Comparison of ENCODE assay signal across 9 mouse cellular contexts in the genomic region with DNA sequence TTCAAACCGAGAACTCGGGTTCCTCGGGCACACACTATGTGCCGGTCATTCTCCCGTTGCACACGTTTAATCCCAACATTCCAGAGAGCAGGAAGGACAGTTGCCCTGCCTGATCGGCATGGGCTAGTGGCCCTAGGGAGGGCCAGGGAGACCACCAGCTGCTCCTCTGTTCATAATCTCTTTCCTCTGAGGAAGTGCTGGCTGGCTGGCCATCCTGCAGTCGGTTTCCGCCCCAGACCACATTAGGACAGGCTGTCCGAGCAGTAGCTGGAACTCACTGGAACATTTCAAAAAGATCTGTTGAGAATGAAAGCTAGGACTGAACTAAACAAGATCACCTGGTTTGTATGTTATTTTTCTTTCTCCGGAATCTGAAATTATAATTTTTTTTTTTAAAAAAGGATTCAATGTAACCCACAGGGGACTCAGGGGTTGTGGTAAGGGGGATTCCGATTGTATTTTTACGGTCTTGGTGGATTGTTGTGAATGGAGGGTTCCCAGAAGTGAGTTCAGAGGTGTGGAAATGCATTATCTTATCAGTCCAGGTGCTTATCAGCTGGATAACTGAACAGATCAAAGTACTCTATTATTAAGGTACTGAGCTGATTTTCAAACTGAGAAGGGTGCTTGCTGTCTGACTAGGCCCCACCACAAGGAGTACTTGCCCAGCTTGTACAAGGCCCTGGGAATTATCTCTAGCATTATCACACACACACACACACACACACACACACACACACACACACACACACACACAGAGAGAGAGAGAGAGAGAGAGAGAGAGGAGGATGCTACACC.
A peak's percentile ranks its signal among the peaks of the same experiment; 100 is the strongest.
DNase-seq lines count a peak whose midpoint lies in the region; ATAC-seq and TF ChIP-seq lines count a peak whose summit lies in the region.
"Had no signal": no experiment of that assay in that cellular context is flagged by ENCODE, and none has a peak within 500 bp of the region (broad histone marks: within the 10 kb centered on the region; RNA-seq: fewer than 3 reads in every experiment).

No protein-coding gene starts in this region.

- no peak; the same call in 1 of the 2 replicates for ATAC-seq in intestine, postnatal 0 days
- no peak for ATAC-seq in lung, embryonic 15.5 days (ENCODE audit: borderline replicate concordance, extremely low read depth, low FRiP score, low TSS enrichment)
- no peak for ATAC-seq in megakaryocyte-erythroid progenitor cell, adult 5-6 weeks (replicated peaks; ENCODE audit: low FRiP score, low TSS enrichment, poor library complexity, severe bottlenecking)

- H3K4me2 ChIP-seq in intestine, postnatal 0 days (replicated peaks; ENCODE audit: low read depth), result peak overlapping the region; percentile 60
- H3K4me2 ChIP-seq in lung, embryonic 15.5 days, result peak overlapping the region; percentile 58; the same call in 1 of the 2 replicates

- no peak overlapping the region for H3K9ac ChIP-seq in intestine, postnatal 0 days (ENCODE audit: low read depth, low read length)
- H3K9ac ChIP-seq in lung, embryonic 15.5 days, result no peak overlapping the region
- H3K9ac ChIP-seq: liver, embryonic 15.5 days; neural tube, embryonic 15.5 days had no signal

- no peaks in the 10 kb centered on the region for H3K36me3 ChIP-seq in intestine, postnatal 0 days (ENCODE audit: control insufficient read depth, insufficient read depth)
- H3K36me3 ChIP-seq in lung, embryonic 15.5 days, result no peaks in the 10 kb centered on the region
- H3K36me3 ChIP-seq: liver, embryonic 15.5 days; neural tube, embryonic 15.5 days had no signal

- TF ChIP-seq CTCF in cortical plate, adult 2 months (IDR thresholded peaks at IDR 0.05; ENCODE audit: extremely low read depth, insufficient read depth, low read length), result no peak
- no peak for TF ChIP-seq CTCF in intestine, postnatal 0 days (IDR thresholded peaks at IDR 0.05; ENCODE audit: low read depth)

- DNase-seq in 416B (ENCODE audit: low read depth), result peak; percentile 94
- DNase-seq in c-Kit-positive CD71-positive TER-119-positive erythroid progenitor cells, embryonic 14.5 days (ENCODE audit: low spot score), result no peak
- DNase-seq in ovary, postnatal 10 days (ENCODE audit: low spot score), result no peak

- no peaks in the 10 kb centered on the region for H3K27me3 ChIP-seq in intestine, postnatal 0 days (replicated peaks; ENCODE audit: control insufficient read depth, insufficient read depth, low read length)
- H3K27me3 ChIP-seq in lung, embryonic 15.5 days, result no peaks in the 10 kb centered on the region

- no peak overlapping the region for H3K4me3 ChIP-seq in cortical plate, adult 2 months (ENCODE audit: insufficient read depth, low read length)
- no peak overlapping the region for H3K4me3 ChIP-seq in intestine, postnatal 0 days (ENCODE audit: low read depth, low read length)
- no peak overlapping the region for H3K4me3 ChIP-seq in lung, embryonic 15.5 days
- H3K4me3 ChIP-seq: liver, embryonic 15.5 days; neural tube, embryonic 15.5 days had no signal

- 44% methylated on average over 13 of the region's 13 CpGs for WGBS in intestine, postnatal 0 days
- 48% methylated on average over 13 of the region's 13 CpGs for whole genome bisulfite sequencing in lung, embryonic 15.5 days

- peak overlapping the region; percentile 82 for H3K27ac ChIP-seq in cortical plate, adult 2 months (ENCODE audit: insufficient read depth, low read length)
- H3K27ac ChIP-seq in intestine, postnatal 0 days (ENCODE audit: low read depth, low read length), result peak overlapping the region; percentile 54; the same call in 1 of the 2 replicates
- peak overlapping the region; percentile 94 for H3K27ac ChIP-seq in lung, embryonic 15.5 days
- H3K27ac ChIP-seq: liver, embryonic 15.5 days; neural tube, embryonic 15.5 days had no signal

- no peaks in the 10 kb centered on the region for H3K4me1 ChIP-seq in cortical plate, adult 2 months (ENCODE audit: control insufficient read depth, insufficient read depth, low read length)
- peaks cover 8% of the 10 kb centered on the region; the same call in 1 of the 2 replicates for H3K4me1 ChIP-seq in intestine, postnatal 0 days (replicated peaks; ENCODE audit: control insufficient read depth, insufficient read depth, low read length)
- peaks cover 63% of the 10 kb centered on the region for H3K4me1 ChIP-seq in lung, embryonic 15.5 days

- H3K9me3 ChIP-seq in intestine, postnatal 0 days (ENCODE audit: control insufficient read depth), result no peaks in the 10 kb centered on the region
- no peaks in the 10 kb centered on the region for H3K9me3 ChIP-seq in lung, embryonic 15.5 days
- H3K9me3 ChIP-seq: liver, embryonic 15.5 days; neural tube, embryonic 15.5 days had no signal

- TF ChIP-seq POLR2A in cortical plate, adult 2 months (IDR thresholded peaks at IDR 0.05; ENCODE audit: extremely low read depth, insufficient read depth, low read length), result no peak
